Mouse (Mus musculus): ENCODE measurements around the gene Tmbim6.

GRCm38 (mm10) chr15:99352306-99352705 lies 40.4 kb upstream of the Tmbim6 start:
- TF ChIP-seq HCFC1 (IDR thresholded peaks at IDR 0.05; ENCODE audit: borderline replicate concordance, insufficient read depth, low read length) (no peak), CHD2 (IDR thresholded peaks at IDR 0.05; ENCODE audit: low read depth, low read length) (no peak)

Measured in ES-E14 (cell line).